Mouse (Mus musculus) hindbrain, embryonic 12.5 days (tissue): ENCODE results near the gene Fam81b. TPM values are rescaled to one million over a fixed set of nuclear protein-coding genes. Genes with fewer than 3 reads are reported as not detected.

Experiments used
- ATAC-seq: fragments of 200-750 bp; cut with Nextera tagmentation; 2 replicates; pipeline ENCODE4 v1.8.0; 2017; ENCODE audit warnings: moderate TSS enrichment; ENCODE audit not compliant: low FRiP score
- H3K27ac ChIP-seq: fragments of 300-500 bp; sonication (generic); 2 replicates; pipeline ENCODE4 v1.5.1; 2016; ENCODE audit warnings: mild to moderate bottlenecking
- H3K27me3 ChIP-seq: fragments of 300-500 bp; sonication (generic); 2 replicates; pipeline ENCODE4 v1.6.1; 2016; ENCODE audit warnings: mild to moderate bottlenecking
- H3K36me3 ChIP-seq: fragments of 300-500 bp; sonication (generic); 2 replicates; pipeline ENCODE4 v1.6.1; 2016; ENCODE audit warnings: mild to moderate bottlenecking
- H3K4me1 ChIP-seq: fragments of 300-500 bp; sonication (generic); 2 replicates; pipeline ENCODE4 v1.6.1; 2016
- H3K4me2 ChIP-seq: fragments of 300-500 bp; sonication (generic); replicated peaks from 2 replicates; pipeline ENCODE4 v1.6.1; 2016; ENCODE audit warnings: mild to moderate bottlenecking
- H3K4me3 ChIP-seq: fragments of 300-500 bp; sonication (generic); 2 replicates; pipeline ENCODE4 v1.5.1; 2016; ENCODE audit warnings: mild to moderate bottlenecking
- H3K9ac ChIP-seq: fragments of 300-500 bp; sonication (generic); 2 replicates; pipeline ENCODE4 v1.6.1; 2016; ENCODE audit warnings: mild to moderate bottlenecking, moderate library complexity
- H3K9me3 ChIP-seq: fragments of 300-500 bp; sonication (generic); replicated peaks from 2 replicates; pipeline ENCODE4 v1.6.1; 2016; ENCODE audit warnings: mild to moderate bottlenecking
- WGBS: fragments of 180-500 bp; shearing (Covaris S2); methylation state at CpG from one replicate; pipeline ENCODE4 v1.1.7; 2016; 5-methylcytosine and 5-hydroxymethylcytosine counted together
- polyA plus RNA-seq: library from polyadenylated mRNA; unstranded; fragments of >200 nt; fragmentation: Nextera tagmentation; extraction: Ambion mirVana; gene quantifications from 2 replicates; pipeline ENCODE4 v1.2.1, GENCODE M21; 2016

The Fam81b gene
- polyA plus RNA-seq, 1 experiment from 2014 or later = 2.6 TPM

DNA sequence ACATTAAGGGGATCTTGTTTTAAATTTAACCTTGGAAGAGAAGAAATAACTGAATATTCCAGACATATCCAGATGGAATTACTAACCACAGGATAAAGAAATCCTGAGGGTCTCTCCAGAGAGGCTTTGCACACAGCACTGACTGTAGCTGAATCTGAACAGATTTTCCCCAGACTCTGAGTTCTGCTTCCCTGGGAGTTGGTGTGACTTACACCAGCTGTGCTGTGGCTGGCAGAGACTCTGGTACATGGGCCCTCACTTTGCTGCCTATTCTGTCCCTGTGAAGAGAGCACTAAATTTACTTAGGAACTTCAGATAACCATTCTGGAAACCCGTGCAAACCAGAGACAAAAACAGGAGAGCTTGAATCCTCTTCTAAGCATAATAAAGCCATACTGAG, 46.1 kb downstream of the Fam81b start:
- Histone ChIP-seq H3K9ac (no peak overlapping the region), H3K4me3 (no peak overlapping the region), H3K4me2 (no peak overlapping the region), H3K27ac (no peak overlapping the region), H3K36me3 (no peaks in the 10 kb centered on the region), H3K9me3 (no peaks in the 10 kb centered on the region), H3K27me3 (no peaks in the 10 kb centered on the region), H3K4me1 (no peaks in the 10 kb centered on the region)
- WGBS = 73% methylated on average over 1 of the region's 1 CpGs
- ATAC-seq = no peak

DNA sequence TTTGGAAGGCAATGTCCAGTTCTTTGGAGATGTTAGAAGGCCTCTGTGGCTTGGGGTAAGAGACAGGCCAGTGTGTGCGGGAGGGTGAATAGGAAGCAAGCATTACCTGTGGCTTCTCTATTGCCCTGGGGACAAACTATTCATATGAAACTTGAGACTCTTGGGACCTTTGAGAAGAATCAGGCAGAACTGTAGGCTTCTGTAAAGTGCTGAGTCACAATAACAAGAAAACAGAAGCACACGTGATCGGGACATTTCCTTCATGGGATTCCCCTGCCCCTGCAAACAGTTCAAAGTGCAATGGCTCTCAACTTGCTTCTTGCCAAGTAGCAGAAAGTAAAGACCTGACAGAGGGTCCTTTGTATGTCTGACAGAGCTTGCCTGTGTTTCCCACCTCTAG, 48.5 kb downstream of the Fam81b start:
- WGBS = 76% methylated on average over 3 of the region's 3 CpGs
- H3K36me3 ChIP-seq = no peaks in the 10 kb centered on the region

DNA sequence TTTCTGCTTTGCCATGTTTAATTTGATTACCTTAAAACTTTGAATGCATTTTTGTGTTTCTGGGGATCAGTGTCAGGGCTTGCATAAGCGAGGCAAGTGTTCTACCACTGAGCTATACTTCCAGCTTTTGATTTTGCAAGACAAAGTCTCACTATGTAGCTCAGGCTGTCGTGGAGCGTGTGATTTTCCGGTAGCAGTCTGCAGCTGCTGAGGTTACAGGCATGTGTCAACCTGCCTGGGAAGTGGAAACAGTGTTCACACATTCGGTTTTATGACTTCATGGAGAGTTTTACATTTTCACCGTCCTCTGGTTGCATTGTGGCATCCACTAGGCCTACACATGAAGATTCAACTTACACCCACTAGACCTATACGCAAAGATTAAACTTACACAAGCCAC, 54.8 kb downstream of the Fam81b start:
- 79% methylated on average over 7 of the region's 7 CpGs for WGBS
- Histone ChIP-seq H3K9ac (no peak overlapping the region), H3K27ac (no peak overlapping the region), H3K27me3 (no peaks in the 10 kb centered on the region), H3K4me1 (no peaks in the 10 kb centered on the region), H3K36me3 (no peaks in the 10 kb centered on the region), H3K4me3 (no peak overlapping the region), H3K4me2 (no peak overlapping the region), H3K9me3 (no peaks in the 10 kb centered on the region)
- no peak for ATAC-seq

More for the DNA sequence above, 48.5 kb downstream of the Fam81b start:
- Histone ChIP-seq H3K9me3 (no peaks in the 10 kb centered on the region), H3K4me2 (no peak overlapping the region), H3K9ac (no peak overlapping the region), H3K4me1 (no peaks in the 10 kb centered on the region), H3K27me3 (no peaks in the 10 kb centered on the region), H3K27ac (no peak overlapping the region), H3K4me3 (no peak overlapping the region)
- ATAC-seq = no peak

DNA sequence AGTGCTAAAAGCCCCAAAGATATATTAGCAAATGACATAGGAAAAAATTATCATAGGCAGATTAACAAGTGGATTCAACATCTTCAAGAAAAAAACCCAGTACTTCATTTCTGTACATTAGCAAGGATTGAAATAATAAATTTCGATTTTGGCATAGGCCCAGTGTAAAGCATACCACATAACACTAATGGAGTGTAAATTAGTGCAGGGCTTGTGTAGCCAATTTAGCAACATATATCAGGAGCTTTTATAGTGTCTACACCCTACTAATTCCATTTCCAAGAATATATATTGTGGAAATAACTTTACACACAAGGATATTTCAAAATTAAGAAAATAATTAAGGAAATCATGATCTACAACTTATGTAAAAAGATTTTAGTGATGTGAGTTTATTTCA, 55.8 kb downstream of the Fam81b start:
- H3K27ac ChIP-seq = no peak overlapping the region
- no peaks in the 10 kb centered on the region for H3K36me3 ChIP-seq
- H3K4me1 ChIP-seq = no peaks in the 10 kb centered on the region
- WGBS = 58% methylated on average over 1 of the region's 1 CpGs
- H3K9me3 ChIP-seq = no peaks in the 10 kb centered on the region
- no peak overlapping the region for H3K4me3 ChIP-seq
- H3K27me3 ChIP-seq = no peaks in the 10 kb centered on the region
- no peak for ATAC-seq
- no peak overlapping the region for H3K9ac ChIP-seq
- no peak overlapping the region for H3K4me2 ChIP-seq

DNA sequence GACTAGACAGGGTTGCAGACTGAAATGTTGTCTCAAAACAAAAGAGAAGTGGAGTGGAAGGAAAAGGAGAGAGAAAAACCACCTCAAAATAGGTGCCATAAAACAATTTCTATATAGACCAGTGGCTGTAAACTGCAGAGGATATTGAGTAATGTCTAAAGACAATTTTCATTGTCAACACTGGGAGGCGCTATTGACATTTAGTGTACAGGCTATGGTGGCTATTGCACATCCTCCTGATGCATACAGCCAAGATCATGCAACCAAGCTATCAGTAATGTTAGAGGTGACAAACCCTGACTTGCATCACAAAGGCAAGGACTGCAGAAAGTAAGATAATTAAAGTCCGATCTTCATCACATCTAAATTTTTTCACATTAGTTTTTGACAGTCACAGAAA, 89.5 kb downstream of the Fam81b start:
- WGBS = 46% methylated on average over 2 of the region's 2 CpGs
- ATAC-seq = no peak

DNA sequence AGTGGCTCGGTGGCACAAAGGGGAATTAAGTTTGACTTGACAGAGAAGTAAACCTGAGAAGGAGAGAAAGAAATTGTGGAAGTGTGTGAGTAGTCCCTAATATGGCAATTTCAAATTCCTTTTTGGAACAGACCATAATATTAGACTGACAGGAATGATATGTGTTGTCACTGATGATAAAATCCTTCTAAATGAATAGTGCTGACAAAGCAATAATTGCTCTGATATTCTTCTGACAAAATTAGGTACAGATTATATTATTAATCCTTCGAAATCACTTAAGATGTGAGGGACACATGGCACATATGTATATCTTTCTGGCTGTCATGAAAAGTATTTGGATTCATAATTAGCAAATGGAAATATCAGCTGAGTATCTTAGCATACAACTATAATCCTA, 89.9 kb downstream of the Fam81b start:
- Histone ChIP-seq H3K4me3 (no peak overlapping the region), H3K27ac (no peak overlapping the region), H3K4me2 (no peak overlapping the region), H3K4me1 (no peaks in the 10 kb centered on the region), H3K9ac (no peak overlapping the region), H3K27me3 (no peaks in the 10 kb centered on the region), H3K36me3 (no peaks in the 10 kb centered on the region), H3K9me3 (no peaks in the 10 kb centered on the region)
- no peak for ATAC-seq
- 86% methylated on average over 2 of the region's 2 CpGs for WGBS

More for the DNA sequence above, 89.5 kb downstream of the Fam81b start:
- no peaks in the 10 kb centered on the region for H3K36me3 ChIP-seq
- no peaks in the 10 kb centered on the region for H3K4me1 ChIP-seq
- no peaks in the 10 kb centered on the region for H3K9me3 ChIP-seq
- no peak overlapping the region for H3K9ac ChIP-seq
- no peaks in the 10 kb centered on the region for H3K27me3 ChIP-seq
- H3K27ac ChIP-seq = no peak overlapping the region
- H3K4me2 ChIP-seq = no peak overlapping the region
- H3K4me3 ChIP-seq = no peak overlapping the region

DNA sequence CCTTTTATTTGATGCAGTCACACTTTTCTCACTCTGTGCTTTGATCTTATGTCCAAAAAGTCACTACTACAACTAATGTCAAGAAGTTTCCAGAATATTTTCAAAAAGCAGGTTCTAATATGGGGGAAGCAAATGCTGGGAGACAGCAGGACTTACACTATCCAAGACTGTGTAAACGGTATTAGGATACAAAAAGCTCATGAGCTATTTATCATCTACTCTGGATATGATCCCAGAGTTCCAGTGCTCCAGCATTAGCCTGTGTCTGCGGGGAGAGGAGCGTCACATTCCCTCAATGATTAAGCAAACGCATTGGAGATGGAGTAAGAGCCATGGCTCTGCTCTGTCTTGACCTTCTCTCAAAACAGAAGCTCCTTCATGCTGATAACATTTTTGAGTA, 104.9 kb downstream of the Fam81b start:
- Histone ChIP-seq H3K9me3 (no peaks in the 10 kb centered on the region), H3K4me3 (no peak overlapping the region), H3K27me3 (no peaks in the 10 kb centered on the region), H3K36me3 (no peaks in the 10 kb centered on the region), H3K27ac (no peak overlapping the region), H3K9ac (no peak overlapping the region), H3K4me1 (no peaks in the 10 kb centered on the region), H3K4me2 (no peak overlapping the region)
- WGBS = 82% methylated on average over 4 of the region's 4 CpGs
- ATAC-seq = no peak

DNA sequence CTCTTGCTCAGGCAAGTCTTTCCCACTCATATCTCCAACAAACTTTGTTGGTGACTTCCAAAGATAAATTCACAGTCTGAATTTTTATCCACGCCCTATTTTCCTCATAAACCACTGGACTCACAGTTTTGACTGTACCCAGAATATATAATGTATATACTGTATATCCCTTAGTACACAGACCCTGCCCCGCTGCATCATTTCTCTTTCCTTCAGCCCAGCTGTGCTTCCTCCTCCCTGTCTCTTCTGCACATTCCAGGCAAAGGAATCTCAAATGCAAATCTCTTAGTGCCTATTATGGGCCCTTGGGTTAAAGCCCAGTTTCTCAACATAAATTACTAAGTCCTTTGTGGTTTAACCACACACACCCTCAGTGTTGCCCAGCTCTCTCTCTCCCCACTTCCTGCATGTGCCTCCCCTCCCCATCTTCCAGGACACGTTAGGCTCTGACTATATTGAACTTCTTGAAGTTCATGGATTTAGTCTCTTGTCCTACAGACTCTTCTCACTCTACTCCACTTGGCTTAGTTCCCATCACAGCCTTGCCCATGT, 107.5 kb downstream of the Fam81b start:
- Histone ChIP-seq H3K9ac (no peak overlapping the region), H3K9me3 (no peaks in the 10 kb centered on the region), H3K4me1 (no peaks in the 10 kb centered on the region), H3K27ac (no peak overlapping the region), H3K36me3 (peaks cover 4% of the 10 kb centered on the region; the same call in 1 of the 2 replicates), H3K4me2 (no peak overlapping the region), H3K27me3 (no peaks in the 10 kb centered on the region), H3K4me3 (no peak overlapping the region)
- ATAC-seq = no peak
- 88% methylated on average over 3 of the region's 3 CpGs for WGBS

DNA sequence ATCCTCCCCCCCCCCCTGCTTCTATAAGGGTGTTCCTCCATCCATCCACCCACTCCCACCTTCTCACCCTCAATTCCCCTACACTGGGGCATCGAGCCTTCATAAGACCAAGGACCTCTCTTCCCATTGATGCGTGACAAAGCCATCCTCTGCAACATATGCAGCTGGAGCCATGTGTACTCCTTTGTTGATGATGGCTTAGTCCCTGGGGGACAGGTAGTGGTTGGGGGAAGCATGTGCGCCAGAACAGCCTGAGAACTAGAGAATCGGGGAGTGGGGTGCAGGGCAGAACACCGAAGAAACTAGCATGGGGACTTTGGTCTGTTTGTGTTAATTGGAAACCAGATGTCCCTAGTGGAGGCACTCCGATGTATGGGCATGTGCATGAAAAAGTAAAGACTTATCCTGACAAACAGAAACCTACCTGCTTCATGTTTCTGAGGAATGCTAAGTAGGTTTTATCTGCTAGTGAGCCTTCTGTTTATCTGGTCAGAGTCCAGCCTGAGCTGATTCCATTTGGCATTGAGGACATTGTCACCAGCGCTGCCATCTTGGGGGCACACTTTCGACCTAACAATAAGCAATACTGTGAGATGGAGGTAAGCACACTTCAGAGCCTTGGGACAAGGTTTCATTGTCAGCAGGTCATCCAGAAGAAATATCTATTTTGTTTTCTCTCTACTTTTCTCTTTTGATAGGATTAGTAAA, 109.3 kb downstream of the Fam81b start:
- Histone ChIP-seq H3K9ac (no peak overlapping the region), H3K4me3 (no peak overlapping the region), H3K36me3 (peaks cover 21% of the 10 kb centered on the region), H3K4me1 (no peaks in the 10 kb centered on the region), H3K27me3 (no peaks in the 10 kb centered on the region), H3K9me3 (no peaks in the 10 kb centered on the region), H3K27ac (no peak overlapping the region), H3K4me2 (no peak overlapping the region)
- 90% methylated on average over 8 of the region's 8 CpGs for WGBS
- ATAC-seq = peak; percentile 57; the same call in 1 of the 2 replicates

DNA sequence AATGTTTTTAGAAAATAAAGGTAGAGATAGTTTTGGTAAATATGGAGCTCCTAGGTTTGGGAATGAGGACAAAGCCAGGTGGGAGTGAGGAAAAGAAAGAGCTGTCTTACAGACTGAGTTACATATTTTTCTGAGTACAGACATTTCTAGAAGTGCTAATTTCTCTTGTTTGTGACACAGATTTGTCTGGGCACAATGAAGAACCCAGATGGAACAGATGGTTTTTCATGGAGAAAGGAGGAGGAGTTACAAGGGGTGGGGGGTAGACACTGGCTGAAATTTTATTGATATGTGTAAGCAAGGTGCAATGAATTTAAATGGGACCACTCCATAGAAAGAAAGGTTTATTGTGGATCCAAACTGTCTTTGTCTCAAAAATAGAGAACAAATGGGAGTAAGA, 109.9 kb downstream of the Fam81b start:
- no peaks in the 10 kb centered on the region for H3K4me1 ChIP-seq
- H3K27me3 ChIP-seq = no peaks in the 10 kb centered on the region
- no peaks in the 10 kb centered on the region for H3K9me3 ChIP-seq
- peaks cover 24% of the 10 kb centered on the region for H3K36me3 ChIP-seq
- no peak overlapping the region for H3K4me2 ChIP-seq
- no peak for ATAC-seq
- H3K27ac ChIP-seq = no peak overlapping the region
- H3K4me3 ChIP-seq = no peak overlapping the region
- H3K9ac ChIP-seq = no peak overlapping the region

DNA sequence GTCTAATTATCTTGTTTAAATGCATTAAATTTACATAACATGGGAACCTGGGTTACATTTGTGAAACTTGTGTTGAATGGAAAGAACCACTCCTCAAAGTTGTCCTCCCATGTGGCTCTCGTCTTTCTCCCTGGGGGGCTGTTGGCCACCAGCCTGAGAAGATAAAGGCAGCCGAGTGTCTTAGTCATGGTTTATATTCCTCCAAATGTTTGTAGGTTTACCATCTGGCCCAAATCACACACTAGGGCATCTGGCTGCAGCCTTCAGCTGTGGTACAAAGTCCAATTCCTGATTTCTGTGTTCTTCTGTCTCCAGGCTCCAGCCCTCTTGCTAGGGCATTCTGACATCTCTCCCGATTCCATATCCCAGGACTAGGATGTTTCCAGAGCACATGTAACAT, 114.6 kb downstream of the Fam81b start:
- no peaks in the 10 kb centered on the region for H3K4me1 ChIP-seq

DNA sequence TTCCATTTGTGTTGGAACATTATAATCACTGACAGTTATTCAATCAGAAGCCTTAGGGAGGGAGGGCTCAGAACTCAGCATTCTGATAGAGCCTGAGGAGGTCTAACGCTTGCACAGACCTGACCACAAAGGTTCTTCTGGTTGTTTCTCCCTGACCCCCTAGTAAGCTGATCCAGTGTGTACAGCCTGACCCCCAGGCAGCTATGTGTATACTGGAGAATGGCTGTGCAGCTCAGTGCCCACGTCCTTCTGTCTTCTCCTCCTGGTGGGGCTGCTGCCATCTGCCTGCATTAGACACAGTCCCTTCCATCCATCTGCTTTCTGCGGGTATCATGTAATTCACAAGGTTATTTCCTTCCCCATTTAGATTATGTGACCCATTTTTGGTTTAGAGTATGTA, 115.7 kb downstream of the Fam81b start:
- H3K27ac ChIP-seq = no peak overlapping the region
- no peaks in the 10 kb centered on the region for H3K4me1 ChIP-seq
- H3K9ac ChIP-seq = no peak overlapping the region
- peaks cover 34% of the 10 kb centered on the region for H3K36me3 ChIP-seq
- no peak overlapping the region for H3K4me3 ChIP-seq
- no peak overlapping the region for H3K4me2 ChIP-seq
- H3K9me3 ChIP-seq = no peaks in the 10 kb centered on the region
- 0 out of 2 replicates have a peak, but pooled peaks have one; percentile 43 for ATAC-seq
- 81% methylated on average over 3 of the region's 3 CpGs for WGBS
- no peaks in the 10 kb centered on the region for H3K27me3 ChIP-seq

More for the DNA sequence above, 114.6 kb downstream of the Fam81b start:
- Histone ChIP-seq H3K36me3 (peaks cover 34% of the 10 kb centered on the region), H3K27ac (no peak overlapping the region), H3K4me3 (no peak overlapping the region), H3K27me3 (no peaks in the 10 kb centered on the region), H3K9ac (no peak overlapping the region), H3K9me3 (no peaks in the 10 kb centered on the region), H3K4me2 (no peak overlapping the region)
- WGBS = 85% methylated on average over 3 of the region's 3 CpGs
- no peak for ATAC-seq

DNA sequence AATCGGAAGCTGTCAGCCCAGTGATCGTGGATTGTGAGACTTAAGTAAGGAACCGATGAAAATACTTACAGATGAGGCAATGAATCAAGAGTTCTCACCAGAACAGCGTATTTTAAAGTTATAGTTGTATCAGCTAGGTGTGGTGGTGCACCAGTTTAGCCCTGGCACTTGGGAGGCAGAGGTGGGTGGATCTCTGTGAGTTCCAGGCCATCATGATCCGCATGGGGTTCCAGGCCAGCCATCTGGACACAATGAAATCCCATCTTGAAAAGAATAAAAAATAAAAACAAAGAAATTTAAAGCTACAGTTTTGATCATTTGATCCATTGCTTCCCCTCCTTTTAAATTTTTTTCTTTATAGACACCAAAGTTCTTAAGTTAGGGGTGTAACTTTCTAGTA, 117.2 kb downstream of the Fam81b start:
- Histone ChIP-seq H3K27ac (no peak overlapping the region), H3K9me3 (no peaks in the 10 kb centered on the region), H3K36me3 (peaks cover 33% of the 10 kb centered on the region), H3K27me3 (no peaks in the 10 kb centered on the region), H3K9ac (no peak overlapping the region), H3K4me2 (no peak overlapping the region), H3K4me1 (no peaks in the 10 kb centered on the region), H3K4me3 (no peak overlapping the region)
- WGBS = 98% methylated on average over 5 of the region's 5 CpGs
- no peak for ATAC-seq
